Mouse (Mus musculus): Measurements from ENCODE around the gene Lmo1. TPM values are rescaled to one million over a fixed set of nuclear protein-coding genes. Genes with fewer than 3 reads are reported as not detected.
"Not testable (repeated sequence)": the region's sequence is repeated elsewhere in the genome, so short reads cannot be mapped to it uniquely, and the experiment has no call there.

The Lmo1 gene
- polyA plus RNA-seq, 1 experiment from 2014 or later, result 33.9 TPM

DNA sequence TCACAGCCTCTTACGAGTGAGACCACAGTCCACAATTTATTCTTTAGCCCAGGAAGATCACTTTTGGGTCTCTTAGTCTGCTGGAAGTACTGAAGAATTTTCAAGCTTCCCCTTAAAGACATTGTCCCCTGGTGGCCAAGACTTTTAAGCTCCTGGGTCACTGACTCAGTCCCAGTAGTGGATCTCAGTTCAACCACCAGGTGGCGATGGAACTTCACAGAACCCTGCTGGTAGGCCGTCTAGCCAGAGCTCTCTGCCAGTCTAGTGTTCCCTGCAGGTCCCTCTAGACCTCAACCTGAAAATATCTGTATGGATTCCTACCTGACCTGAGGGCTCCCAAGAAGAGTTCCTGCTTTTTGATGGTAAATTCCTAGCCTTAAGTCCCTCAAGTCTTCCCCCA, 35.6 kb downstream of the Lmo1 start:
- Histone ChIP-seq H3K4me2 (ENCODE audit: low read depth, low read length) (no peak overlapping the region), H3K36me3 (ENCODE audit: control insufficient read depth, insufficient read depth, low read length) (no peaks in the 10 kb centered on the region), H3K27ac (ENCODE audit: low read depth, low read length) (no peak overlapping the region), H3K27me3 (ENCODE audit: control insufficient read depth, insufficient read depth, low read length) (no peaks in the 10 kb centered on the region), H3K9ac (replicated peaks; ENCODE audit: low read depth, low read length) (no peak overlapping the region), H3K9me3 (ENCODE audit: control insufficient read depth, low read length) (no peaks in the 10 kb centered on the region), H3K4me3 (ENCODE audit: low read depth, low read length) (no peak overlapping the region), H3K4me1 (ENCODE audit: control insufficient read depth, insufficient read depth, low read length) (peaks cover 8% of the 10 kb centered on the region; the same call in 1 of the 2 replicates)
- ATAC-seq (ENCODE audit: low read depth), result peak; percentile 83
- 5% methylated on average over 3 of the region's 3 CpGs for WGBS

DNA sequence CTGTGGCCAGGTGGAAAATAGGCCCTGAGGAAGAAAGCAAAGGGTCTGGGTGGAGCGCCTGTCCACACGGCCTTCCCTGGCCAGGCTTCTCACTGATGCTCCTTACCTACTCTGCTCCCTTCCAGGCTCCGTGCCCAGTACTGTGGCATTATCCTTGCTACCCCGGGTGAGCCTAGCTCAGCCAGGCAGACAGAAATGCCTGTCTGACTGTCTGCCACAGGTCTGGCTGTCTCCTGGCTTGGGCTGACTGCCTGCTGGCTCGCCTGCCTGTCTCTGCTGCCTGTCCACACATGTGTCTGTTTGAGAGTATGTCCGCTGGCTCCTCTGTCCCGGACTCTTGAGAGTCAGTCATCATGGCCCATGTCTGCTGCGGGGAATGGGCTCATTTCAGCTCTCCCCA, 37.6 kb downstream of the Lmo1 start:
- no peak overlapping the region for H3K27ac ChIP-seq (ENCODE audit: low read depth, low read length)
- H3K9ac ChIP-seq (replicated peaks; ENCODE audit: low read depth, low read length), result no peak overlapping the region
- H3K27me3 ChIP-seq (ENCODE audit: control insufficient read depth, insufficient read depth, low read length), result no peaks in the 10 kb centered on the region
- no peak overlapping the region for H3K4me3 ChIP-seq (ENCODE audit: low read depth, low read length)
- H3K4me1 ChIP-seq (ENCODE audit: control insufficient read depth, insufficient read depth, low read length), result peaks cover 6% of the 10 kb centered on the region; the same call in 1 of the 2 replicates
- no peak for ATAC-seq (ENCODE audit: low read depth)
- 91% methylated on average over 8 of the region's 8 CpGs for WGBS
- no peaks in the 10 kb centered on the region for H3K36me3 ChIP-seq (ENCODE audit: control insufficient read depth, insufficient read depth, low read length)
- no peak overlapping the region for H3K4me2 ChIP-seq (ENCODE audit: low read depth, low read length)
- H3K9me3 ChIP-seq (ENCODE audit: control insufficient read depth, low read length), result no peaks in the 10 kb centered on the region

DNA sequence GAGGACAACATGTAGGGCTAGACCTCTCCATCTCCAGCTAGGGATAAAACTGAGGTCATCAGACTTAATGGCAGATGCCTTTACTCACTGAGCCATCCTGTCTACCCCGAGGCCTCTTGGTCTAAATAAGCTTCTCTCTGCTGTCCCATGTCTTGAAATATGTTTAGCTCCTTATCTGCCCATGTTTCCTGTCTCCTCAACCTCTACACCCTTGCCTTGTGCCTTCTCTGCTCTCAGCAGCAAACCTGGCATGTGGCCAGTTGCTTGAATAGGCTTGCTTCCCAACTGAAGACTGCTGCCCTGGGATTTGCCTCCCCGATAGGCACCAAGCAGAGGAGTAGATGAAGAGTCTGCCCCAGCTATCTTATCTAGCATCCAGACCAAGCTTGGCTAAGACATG, 43.4 kb downstream of the Lmo1 start:
- Histone ChIP-seq H3K4me1 (ENCODE audit: control insufficient read depth, insufficient read depth, low read length) (no peaks in the 10 kb centered on the region), H3K4me3 (ENCODE audit: low read depth, low read length) (no peak overlapping the region), H3K9me3 (ENCODE audit: control insufficient read depth, low read length) (no peaks in the 10 kb centered on the region), H3K4me2 (ENCODE audit: low read depth, low read length) (no peak overlapping the region), H3K36me3 (ENCODE audit: control insufficient read depth, insufficient read depth, low read length) (no peaks in the 10 kb centered on the region), H3K27me3 (ENCODE audit: control insufficient read depth, insufficient read depth, low read length) (peaks cover 3% of the 10 kb centered on the region; the same call in 1 of the 2 replicates), H3K27ac (ENCODE audit: low read depth, low read length) (no peak overlapping the region), H3K9ac (replicated peaks; ENCODE audit: low read depth, low read length) (no peak overlapping the region)
- ATAC-seq (ENCODE audit: low read depth), result no peak
- 68% methylated on average over 2 of the region's 2 CpGs for WGBS

DNA sequence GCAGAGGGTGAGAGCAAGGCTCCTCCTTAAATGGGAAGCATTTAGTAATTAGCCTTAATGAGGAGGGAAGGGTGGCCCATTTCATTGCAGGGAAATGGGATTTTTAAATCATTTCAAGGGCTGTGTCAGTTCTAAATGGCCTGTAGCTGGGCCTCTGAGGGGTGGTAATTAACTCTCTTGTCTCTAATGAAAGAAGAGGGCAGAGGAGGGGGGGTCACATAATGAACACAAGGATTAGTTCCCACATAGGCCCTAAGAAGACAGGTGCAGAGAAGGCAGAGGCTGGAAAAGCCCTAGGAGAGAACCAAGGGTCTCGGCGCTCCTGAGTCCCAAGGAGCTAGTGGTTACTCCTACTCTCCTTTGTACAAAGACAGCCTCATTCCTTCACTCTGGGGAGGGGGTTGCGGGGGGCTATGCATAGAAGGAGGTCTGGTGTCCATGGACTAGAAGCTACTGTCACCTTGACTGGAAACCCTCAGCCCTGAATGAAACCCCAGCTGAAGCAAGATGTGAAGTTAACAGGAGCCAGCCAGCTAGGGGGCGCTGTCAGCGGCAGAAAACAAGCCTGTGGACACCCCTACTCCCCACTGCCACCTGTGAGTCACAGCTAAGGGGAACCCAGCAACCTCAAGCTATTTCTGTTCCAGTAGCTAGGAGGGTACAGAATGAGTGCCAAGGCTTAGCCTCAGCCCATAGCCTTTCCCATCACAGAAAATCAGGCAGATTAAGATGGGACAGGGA, 44.9 kb downstream of the Lmo1 start:
- peaks cover 3% of the 10 kb centered on the region; the same call in 1 of the 2 replicates for H3K27me3 ChIP-seq (ENCODE audit: control insufficient read depth, insufficient read depth, low read length)
- ATAC-seq (ENCODE audit: low read depth), result peak; percentile 51

DNA sequence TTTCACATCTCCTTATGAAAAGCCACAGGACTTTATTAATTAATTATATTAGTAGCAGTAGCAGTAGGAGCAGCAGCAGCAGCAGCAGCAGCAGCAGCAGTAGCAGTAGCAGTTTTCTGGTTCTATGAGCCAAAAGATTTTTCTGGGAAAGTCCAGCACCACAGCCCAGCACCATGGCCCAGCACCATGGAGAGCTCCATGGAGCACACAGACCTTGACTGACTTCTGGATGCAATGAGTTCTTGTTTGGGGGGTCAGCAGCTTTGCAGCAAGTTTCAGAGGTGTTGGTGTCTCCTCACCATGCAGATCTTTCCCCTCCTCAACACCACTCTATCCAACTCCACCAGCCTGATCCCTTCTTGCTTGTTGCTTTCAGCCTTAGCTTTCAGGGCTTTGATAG, 45.6 kb downstream of the Lmo1 start:
- no peak overlapping the region for H3K9ac ChIP-seq (replicated peaks; ENCODE audit: low read depth, low read length)
- H3K4me1 ChIP-seq (ENCODE audit: control insufficient read depth, insufficient read depth, low read length), result no peaks in the 10 kb centered on the region
- ATAC-seq (ENCODE audit: low read depth), result peak; percentile 28; the same call in 1 of the 2 replicates

More for the DNA sequence above, 44.9 kb downstream of the Lmo1 start:
- Histone ChIP-seq H3K4me1 (ENCODE audit: control insufficient read depth, insufficient read depth, low read length) (no peaks in the 10 kb centered on the region), H3K9me3 (ENCODE audit: control insufficient read depth, low read length) (no peaks in the 10 kb centered on the region), H3K4me2 (ENCODE audit: low read depth, low read length) (no peak overlapping the region), H3K9ac (replicated peaks; ENCODE audit: low read depth, low read length) (no peak overlapping the region), H3K36me3 (ENCODE audit: control insufficient read depth, insufficient read depth, low read length) (no peaks in the 10 kb centered on the region), H3K4me3 (ENCODE audit: low read depth, low read length) (no peak overlapping the region), H3K27ac (ENCODE audit: low read depth, low read length) (no peak overlapping the region)
- 67% methylated on average over 5 of the region's 5 CpGs for WGBS

DNA sequence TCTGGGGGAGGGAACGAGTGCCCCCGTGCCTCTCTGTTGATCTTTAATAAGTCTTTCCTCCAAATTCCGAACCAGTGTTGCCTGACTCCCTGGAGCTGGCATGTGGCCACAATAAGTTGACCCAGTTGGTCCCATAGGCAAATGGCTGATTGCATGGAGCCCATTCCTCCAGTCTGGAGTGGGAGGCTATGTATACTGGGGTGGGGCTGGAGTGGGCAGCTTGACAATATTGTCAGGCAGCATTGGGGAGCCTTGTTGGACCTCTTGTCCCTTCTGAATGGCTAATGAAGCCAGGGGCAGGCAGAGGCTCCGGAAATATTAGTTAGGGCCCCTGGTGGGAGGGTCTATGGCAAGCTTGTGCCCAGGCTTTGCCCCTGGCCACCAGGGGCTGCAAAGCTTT, 59.1 kb downstream of the Lmo1 start:
- Histone ChIP-seq H3K4me2 (ENCODE audit: low read depth, low read length) (no peak overlapping the region), H3K4me1 (ENCODE audit: control insufficient read depth, insufficient read depth, low read length) (no peaks in the 10 kb centered on the region), H3K27ac (ENCODE audit: low read depth, low read length) (no peak overlapping the region), H3K9ac (replicated peaks; ENCODE audit: low read depth, low read length) (no peak overlapping the region), H3K27me3 (ENCODE audit: control insufficient read depth, insufficient read depth, low read length) (no peaks in the 10 kb centered on the region), H3K9me3 (ENCODE audit: control insufficient read depth, low read length) (no peaks in the 10 kb centered on the region), H3K36me3 (ENCODE audit: control insufficient read depth, insufficient read depth, low read length) (no peaks in the 10 kb centered on the region), H3K4me3 (ENCODE audit: low read depth, low read length) (no peak overlapping the region)
- 57% methylated on average over 4 of the region's 4 CpGs for WGBS
- peak; percentile 56; the same call in 1 of the 2 replicates for ATAC-seq (ENCODE audit: low read depth)

More for the DNA sequence above, 45.6 kb downstream of the Lmo1 start:
- peaks cover 3% of the 10 kb centered on the region; the same call in 1 of the 2 replicates for H3K27me3 ChIP-seq (ENCODE audit: control insufficient read depth, insufficient read depth, low read length)
- no peak overlapping the region for H3K27ac ChIP-seq (ENCODE audit: low read depth, low read length)
- no peak overlapping the region for H3K4me3 ChIP-seq (ENCODE audit: low read depth, low read length)
- no peaks in the 10 kb centered on the region for H3K36me3 ChIP-seq (ENCODE audit: control insufficient read depth, insufficient read depth, low read length)
- H3K9me3 ChIP-seq (ENCODE audit: control insufficient read depth, low read length), result no peaks in the 10 kb centered on the region
- H3K4me2 ChIP-seq (ENCODE audit: low read depth, low read length), result no peak overlapping the region

DNA sequence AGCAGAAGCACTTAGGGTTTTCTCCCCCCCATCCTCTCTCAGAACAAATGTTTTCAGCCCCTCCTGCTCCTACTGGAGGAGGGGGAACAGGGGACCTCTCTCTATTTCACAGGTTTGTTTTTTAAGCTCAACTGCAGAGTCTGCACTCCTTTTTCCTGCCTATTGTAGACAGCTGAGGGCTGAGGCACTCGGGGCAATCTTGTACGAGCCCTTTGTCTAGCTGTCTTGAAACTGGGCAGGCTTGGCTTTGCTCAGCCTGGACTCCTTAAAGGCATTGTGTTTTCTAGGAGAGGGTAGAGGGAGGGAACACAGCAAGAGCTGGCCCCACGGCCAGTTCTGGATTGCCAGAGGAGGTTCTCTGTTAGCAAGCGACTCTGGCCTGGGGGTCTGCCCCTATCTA, 59.5 kb downstream of the Lmo1 start:
- not testable (repeated sequence) for H3K4me3 ChIP-seq (ENCODE audit: low read depth, low read length); H3K9me3 ChIP-seq (ENCODE audit: control insufficient read depth, low read length); H3K4me2 ChIP-seq (ENCODE audit: low read depth, low read length); H3K4me1 ChIP-seq (ENCODE audit: control insufficient read depth, insufficient read depth, low read length); H3K9ac ChIP-seq (replicated peaks; ENCODE audit: low read depth, low read length); H3K27me3 ChIP-seq (ENCODE audit: control insufficient read depth, insufficient read depth, low read length); H3K27ac ChIP-seq (ENCODE audit: low read depth, low read length); H3K36me3 ChIP-seq (ENCODE audit: control insufficient read depth, insufficient read depth, low read length)
- ATAC-seq (ENCODE audit: low read depth), result peak; percentile 57
- WGBS, result 20% methylated on average over 1 of the region's 4 CpGs

DNA sequence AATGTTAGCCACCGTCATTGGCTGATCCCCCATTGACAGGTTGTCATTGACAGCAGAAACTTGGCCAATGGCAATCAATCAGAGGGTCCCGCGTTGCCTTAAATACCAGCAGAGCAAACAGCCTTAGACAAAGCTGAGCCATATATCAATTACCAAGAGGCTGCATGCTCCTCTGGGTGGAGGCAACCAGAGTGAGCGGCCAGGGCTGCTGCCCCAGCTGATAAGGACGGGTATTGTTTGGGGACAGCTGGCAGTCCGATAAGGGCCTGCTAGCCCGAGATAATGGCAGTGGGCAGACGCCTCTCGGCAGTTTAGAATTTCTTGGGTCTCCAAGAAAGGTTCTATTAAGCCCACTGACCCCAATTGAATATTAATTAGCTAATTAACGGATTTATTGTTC, 60.1 kb downstream of the Lmo1 start:
- WGBS, result 9% methylated on average over 10 of the region's 10 CpGs
- Histone ChIP-seq H3K4me1 (ENCODE audit: control insufficient read depth, insufficient read depth, low read length) (no peaks in the 10 kb centered on the region), H3K9me3 (ENCODE audit: control insufficient read depth, low read length) (no peaks in the 10 kb centered on the region), H3K4me2 (ENCODE audit: low read depth, low read length) (no peak overlapping the region), H3K27me3 (ENCODE audit: control insufficient read depth, insufficient read depth, low read length) (no peaks in the 10 kb centered on the region), H3K4me3 (ENCODE audit: low read depth, low read length) (no peak overlapping the region), H3K27ac (ENCODE audit: low read depth, low read length) (no peak overlapping the region), H3K36me3 (ENCODE audit: control insufficient read depth, insufficient read depth, low read length) (no peaks in the 10 kb centered on the region), H3K9ac (replicated peaks; ENCODE audit: low read depth, low read length) (no peak overlapping the region)
- peak; percentile 80; the same call in 1 of the 2 replicates for ATAC-seq (ENCODE audit: low read depth)

DNA sequence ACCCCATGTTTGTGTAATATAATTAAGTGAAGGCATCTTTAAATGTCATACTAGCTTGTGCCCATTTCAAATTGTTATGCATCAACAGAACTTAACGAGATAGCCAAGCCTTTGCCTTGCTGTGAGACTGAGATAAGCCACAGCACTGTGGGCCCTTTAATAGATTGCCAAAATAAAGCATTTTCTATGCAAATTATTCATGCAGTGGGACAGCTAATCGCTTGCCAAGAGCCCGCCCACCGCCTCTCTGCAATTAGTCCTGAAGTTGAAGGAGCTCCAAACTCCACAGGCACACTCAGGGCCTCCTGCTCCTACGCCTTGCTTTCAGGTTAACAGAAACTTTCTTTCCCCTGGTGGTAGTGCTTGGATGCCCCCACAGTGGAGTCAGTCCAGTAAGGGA, 64.0 kb downstream of the Lmo1 start:
- Histone ChIP-seq H3K36me3 (ENCODE audit: control insufficient read depth, insufficient read depth, low read length) (no peaks in the 10 kb centered on the region), H3K4me1 (ENCODE audit: control insufficient read depth, insufficient read depth, low read length) (no peaks in the 10 kb centered on the region), H3K9ac (replicated peaks; ENCODE audit: low read depth, low read length) (no peak overlapping the region), H3K27ac (ENCODE audit: low read depth, low read length) (no peak overlapping the region), H3K27me3 (ENCODE audit: control insufficient read depth, insufficient read depth, low read length) (no peaks in the 10 kb centered on the region), H3K9me3 (ENCODE audit: control insufficient read depth, low read length) (no peaks in the 10 kb centered on the region), H3K4me3 (ENCODE audit: low read depth, low read length) (no peak overlapping the region), H3K4me2 (ENCODE audit: low read depth, low read length) (no peak overlapping the region)
- WGBS, result 46% methylated on average over 5 of the region's 5 CpGs
- no peak for ATAC-seq (ENCODE audit: low read depth)

All from neural tube, embryonic 14.5 days (tissue).